Mouse (Mus musculus) retina, adult 2 months (tissue): ENCODE measurements around the gene Arhgap28.

Experiments
- DNase-seq: peaks from one replicate; pipeline ENCODE4 v3.0.0-alpha.2; 2012; ENCODE audit warnings: low read depth, low spot score

The Arhgap28 gene

DNA sequence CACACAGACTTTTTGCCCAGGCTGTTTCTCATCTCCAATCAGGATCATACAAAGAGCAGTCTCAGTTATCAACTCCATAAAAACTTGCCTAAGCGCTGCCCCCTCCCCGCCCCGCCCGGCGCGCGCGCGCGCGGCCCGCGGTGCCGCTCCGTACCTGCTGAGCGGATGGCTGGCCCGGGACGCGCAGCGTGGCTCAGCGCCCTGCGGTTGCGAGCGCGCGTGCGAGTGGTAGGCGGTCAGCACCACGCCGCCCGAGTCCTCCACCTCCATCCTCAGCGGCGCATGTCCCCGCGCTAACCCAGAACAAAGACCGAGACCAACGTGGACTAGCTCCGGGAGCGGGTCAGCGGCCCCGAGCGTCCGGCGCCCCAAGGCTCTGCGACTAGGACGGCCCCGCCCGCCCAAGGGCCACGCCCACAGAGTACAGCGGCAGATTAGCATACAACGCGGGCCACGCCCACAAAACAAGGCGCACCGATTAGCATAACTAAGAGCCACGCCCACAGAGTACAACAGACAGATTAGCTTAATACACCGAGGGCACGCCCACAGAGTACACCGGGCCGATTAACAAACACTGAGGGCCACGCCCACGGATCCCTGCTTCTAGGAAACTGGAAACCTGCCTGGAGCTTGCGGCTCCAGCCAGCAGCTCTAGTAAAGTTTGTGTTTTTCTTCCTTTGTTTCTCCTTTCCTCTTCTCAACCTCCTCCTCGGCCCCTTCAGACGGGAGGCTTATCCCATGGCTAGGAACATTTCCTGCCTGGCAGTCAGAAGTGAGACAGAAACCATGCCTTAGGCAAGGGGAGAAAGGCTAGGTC, at the start of gene Arhgap28:
Gene Arhgap28 (minus strand): TSS at position 380 of the 820 bp plus-strand sequence.
- DNase-seq = peak; percentile 92

DNA sequence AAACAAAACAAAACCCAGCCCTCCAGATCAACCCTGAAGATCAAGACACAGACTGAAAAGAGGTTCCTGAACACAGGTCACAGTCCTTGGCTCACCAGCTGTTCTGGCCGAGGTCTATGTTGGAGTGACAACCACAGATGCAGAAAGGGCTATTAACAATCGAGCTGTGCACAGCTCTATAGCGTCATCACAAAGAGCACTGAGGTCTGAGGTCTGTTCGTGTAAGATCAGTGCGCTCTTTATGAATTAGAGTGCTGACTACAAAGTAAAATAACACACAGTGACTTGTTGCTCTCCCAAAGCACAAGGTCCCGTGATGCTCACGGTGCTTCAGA, 42.4 kb upstream of the Arhgap28 start:
- DNase-seq = no peak

DNA sequence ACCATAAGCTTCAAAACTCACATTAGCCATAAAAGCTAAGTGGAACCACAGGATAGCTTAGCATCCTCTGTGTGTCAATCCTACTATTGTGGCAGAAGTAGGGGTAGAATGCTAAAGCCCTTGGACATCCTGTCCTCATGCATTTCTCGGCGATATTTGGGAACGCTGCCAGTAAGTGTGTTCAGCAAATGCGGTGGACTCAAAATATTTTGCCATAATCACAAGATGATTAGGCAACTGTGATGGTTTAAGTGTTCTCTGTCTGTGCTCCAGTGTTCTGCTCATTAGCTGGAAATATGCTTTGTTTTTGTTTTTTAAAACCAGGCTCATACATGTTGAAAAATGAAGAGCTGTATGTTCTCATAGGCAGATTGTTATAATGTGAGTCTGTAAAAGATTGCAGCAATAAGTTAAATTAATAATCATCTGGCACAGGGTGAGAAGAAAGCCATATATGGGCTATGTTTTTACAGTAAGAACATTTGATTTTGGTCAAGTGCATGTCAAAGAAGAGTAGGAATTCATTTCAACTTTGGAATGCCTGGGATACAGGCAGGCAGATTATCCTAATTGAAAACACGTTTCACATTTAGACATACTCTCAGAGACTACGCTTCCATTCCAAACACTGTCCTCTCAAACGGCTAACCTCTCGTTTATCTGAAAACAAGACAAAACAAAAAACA, 41.9 kb upstream of the Arhgap28 start:
- DNase-seq = no peak

GRCm38 (mm10) chr17:68042377-68042776, 38.5 kb upstream of the Arhgap28 start:
- no peak for DNase-seq

DNA sequence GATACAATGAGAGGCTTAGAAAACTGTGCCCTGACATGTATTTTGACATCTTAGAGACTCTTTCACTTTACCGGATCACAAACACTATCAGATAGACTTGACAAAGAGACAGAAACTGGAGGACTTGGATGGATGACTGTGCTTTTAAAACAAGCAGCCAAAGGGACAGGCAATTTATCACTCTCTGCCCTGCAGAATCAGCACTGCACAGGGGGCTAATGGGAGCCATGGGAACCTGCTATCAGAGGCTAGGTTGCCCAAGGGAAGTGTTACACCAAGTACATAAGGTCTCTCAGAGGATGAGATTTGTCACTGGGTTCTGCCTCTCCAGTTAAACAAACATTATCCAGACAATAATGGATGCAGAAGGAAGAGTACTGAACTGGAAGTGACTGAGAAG, 33.1 kb upstream of the Arhgap28 start:
- no peak for DNase-seq

DNA sequence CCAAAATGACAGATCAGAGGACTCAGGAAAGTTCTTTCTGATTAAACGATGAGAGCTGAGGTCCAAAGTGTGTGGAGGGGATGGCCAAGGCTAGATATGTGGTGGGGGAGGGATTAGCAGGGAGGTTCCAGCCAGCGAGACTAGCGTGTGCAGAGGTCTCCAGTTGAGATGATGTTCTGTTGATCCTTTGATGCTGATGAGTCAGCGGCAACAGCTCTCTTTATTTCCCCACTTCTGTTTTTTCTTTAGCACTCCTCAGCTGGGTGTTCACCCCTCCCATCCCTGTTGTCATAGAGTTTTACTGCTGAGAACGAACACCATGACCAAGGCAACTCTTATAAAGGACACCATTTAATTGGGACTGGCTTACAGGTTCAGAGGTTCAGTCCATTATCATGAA, 25.6 kb upstream of the Arhgap28 start:
- DNase-seq = no peak

DNA sequence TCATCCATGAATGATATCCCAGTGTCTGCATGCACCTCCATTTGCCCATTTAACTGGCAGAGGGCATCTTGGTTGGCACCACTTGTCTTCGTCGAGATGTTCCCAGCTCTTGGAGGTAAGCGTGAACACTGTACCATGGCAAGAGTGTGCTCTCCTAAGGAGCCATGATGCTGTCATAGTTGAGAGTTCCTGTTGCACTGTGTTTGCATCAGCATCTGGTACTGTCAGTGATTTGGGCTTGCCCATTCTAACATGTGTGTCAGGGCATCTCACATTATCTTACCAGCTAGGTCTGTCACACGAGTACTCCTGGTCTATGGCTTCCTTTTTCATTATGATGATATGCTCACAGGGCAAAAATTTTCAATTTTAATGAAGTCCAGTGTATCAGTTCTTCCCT, 24.6 kb upstream of the Arhgap28 start:
- DNase-seq = no peak

GRCm38 (mm10) chr17:68024327-68024726, 20.4 kb upstream of the Arhgap28 start:
- DNase-seq = no peak

GRCm38 (mm10) chr17:68019466-68020065, 15.6 kb upstream of the Arhgap28 start:
- DNase-seq = no peak

GRCm38 (mm10) chr17:68017095-68017494, 13.2 kb upstream of the Arhgap28 start:
- DNase-seq = no peak

DNA sequence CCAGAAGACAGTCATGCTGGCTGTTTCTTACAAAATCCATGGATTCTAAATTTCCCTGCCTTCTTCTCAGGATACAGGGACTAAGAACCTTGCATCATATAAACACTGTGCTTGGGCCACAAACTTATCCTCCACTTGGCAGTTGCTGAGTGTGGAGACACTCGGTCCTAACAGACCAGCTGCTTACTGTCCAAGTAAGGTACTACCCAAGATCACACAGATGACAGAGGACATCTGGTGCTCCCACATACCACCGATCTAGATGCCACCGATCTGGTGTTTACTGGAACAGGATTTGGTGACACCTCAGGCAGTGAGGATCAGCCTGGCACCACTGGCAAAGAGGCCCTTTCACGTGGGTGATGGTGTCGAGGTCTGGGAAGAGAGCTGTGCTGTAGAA, 7.7 kb upstream of the Arhgap28 start:
- DNase-seq = no peak

DNA sequence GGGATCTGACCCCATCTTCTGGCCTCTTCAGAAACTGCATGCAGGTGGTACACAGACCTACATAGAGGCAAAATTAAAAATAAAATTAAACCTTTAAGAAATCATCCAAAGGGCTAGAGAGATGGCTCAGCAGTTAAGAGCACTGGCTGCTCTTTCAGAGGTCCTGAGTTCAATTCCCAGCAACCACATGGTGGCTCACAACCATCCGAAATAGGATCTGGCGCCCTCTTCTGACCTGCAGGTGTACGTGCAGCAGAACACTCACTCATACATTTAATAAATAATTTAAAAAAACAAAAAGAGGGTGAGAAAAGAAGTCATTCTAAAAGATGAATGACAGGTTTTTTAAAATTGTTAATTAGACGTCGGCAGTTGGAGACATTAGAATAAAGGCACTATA, 6.1 kb upstream of the Arhgap28 start:
- no peak for DNase-seq

GRCm38 (mm10) chr17:68004581-68005330, 836 bp upstream of the Arhgap28 start:
- DNase-seq = no peak

DNA sequence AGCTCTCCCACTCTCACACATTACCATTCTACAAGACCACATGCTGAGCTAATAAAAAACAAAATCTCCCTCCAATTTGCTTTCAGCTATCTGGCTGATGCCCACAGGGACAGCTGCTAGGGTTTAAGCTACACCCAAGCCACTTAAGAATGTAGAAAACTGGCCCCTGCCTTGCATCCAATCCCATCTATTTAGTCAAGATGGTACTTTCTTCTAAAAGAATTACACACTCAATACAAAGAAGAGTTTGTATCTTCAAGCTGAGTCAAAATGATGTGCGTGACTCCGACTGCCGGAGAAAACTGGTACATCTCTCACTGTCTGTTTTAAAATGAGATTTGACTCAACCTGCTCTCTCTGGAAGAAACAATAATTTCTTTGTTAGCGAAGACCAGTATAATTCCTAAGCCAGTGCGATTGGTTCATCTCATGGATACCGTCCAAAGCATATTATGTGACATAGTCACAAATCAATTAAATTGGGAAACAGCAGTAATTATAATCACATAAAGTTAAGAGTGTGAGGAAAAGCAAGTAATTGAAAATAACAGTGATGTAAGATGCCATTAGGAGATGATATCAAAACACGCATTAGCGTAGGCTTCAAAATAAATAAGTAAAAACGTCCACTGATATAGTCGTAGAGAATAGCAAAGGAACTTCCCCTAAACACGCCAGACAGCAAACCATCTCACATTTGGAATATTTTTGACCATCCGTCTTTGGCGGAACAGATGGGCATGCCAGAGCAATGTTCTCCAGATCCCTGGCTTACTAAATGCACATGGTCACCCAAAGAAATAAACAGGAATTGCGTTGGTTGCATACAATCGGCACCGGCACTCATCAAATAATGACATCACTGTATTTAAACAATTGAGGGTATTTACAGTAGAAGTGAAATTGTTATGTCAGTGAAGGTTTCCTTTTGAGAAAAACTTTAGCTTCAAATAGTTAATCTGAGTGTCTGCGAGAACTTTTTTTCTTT, 1.0 kb downstream of the Arhgap28 start:
- DNase-seq = no peak

DNA sequence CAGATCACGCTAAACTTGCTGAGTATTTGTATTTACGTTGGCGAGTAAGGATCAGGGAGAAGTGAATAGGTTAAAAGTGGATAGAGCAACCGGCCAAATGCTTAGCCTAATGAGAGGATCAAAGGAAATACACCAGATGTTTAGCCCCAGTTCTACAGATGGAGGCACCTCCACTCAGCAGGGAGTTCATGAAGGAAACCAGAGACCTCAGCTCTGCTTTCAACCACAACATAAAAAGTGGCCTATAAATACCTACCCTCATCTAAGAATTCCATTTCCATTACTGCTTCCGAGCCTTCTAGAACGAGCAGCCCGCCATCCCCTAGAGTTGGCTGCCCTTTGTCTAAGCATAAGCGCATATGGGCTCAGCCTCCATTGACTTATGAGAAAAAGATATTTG, 4.1 kb downstream of the Arhgap28 start:
- no peak for DNase-seq

- DNase-seq = no peak
Measured at GRCm38 (mm10) chr17:67996769-67997155, 7.2 kb downstream of the Arhgap28 start.

- DNase-seq = no peak
Measured at GRCm38 (mm10) chr17:67996097-67996768, 7.7 kb downstream of the Arhgap28 start.

GRCm38 (mm10) chr17:67995277-67995819, 8.6 kb downstream of the Arhgap28 start:
- no peak for DNase-seq

- DNase-seq = no peak
Measured at GRCm38 (mm10) chr17:67994861-67995260, 9.1 kb downstream of the Arhgap28 start.
